Mouse (Mus musculus) lung, postnatal 0 days (tissue): Measurements from ENCODE around the gene Necab3.

Source experiments
- CTCF ChIP-seq: IDR thresholded peaks from 2 replicates; pipeline ENCODE4 v1.5.1; 2016; ENCODE audit warnings: antibody characterized with exemption, mild to moderate bottlenecking
- EP300 ChIP-seq: IDR thresholded peaks from 2 replicates; pipeline ENCODE4 v1.6.1; 2016; ENCODE audit warnings: antibody characterized with exemption, mild to moderate bottlenecking, control low read depth

GRCm38 (mm10) chr2:154507566-154508283, 51.0 kb downstream of the Necab3 start:
- TF ChIP-seq CTCF = peak; percentile 59
- no peak for TF ChIP-seq EP300
